Mouse (Mus musculus): ENCODE measurements at regions not wholly inside any gene's neighbourhood (a gene's known extent, or its start where the extent isn't known, plus 50 kb on each side); places are given as distances from the start of the nearest gene placed in this dataset.

DNA sequence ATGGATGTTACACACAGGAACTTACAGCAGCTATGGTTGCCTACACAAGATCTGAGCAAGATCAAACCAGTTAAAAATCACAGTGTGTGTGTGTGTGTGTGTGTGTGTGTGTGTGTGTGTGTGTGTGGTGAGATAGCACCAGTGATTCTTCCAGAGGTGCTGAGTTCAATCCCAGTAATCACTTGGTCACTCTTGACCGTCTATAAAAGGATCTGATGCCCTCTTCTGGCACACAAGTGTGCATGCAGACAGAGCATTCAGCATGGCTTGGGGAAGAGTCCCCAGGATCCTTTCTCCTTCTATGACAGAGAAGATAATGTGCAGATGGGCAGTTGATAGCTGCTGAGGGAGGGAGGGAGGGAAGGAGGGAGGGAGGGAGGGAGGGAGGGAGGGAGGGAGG, 274.4 kb upstream of the Pkn2 start:
- DNase-seq: no peak

DNA sequence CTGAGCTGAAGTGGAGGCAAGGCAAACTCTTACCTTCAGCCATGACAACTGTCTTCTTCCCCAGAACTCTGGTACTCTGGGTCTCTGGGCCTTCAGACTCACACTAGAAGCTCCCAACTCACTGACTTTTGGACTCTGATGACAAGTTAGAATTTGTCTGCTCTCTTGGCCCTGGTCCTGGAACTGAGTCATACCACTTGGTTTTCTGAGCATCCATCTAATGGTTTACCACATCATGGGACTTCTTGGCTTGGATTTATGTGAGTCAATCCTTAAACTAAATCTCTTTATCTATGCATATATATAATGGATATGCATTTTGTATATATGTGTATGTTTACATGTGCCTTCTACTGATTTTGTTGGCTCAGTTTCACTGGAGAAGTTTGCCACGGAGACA, 273.8 kb upstream of the Pkn2 start:
- DNase-seq: no peak

DNA sequence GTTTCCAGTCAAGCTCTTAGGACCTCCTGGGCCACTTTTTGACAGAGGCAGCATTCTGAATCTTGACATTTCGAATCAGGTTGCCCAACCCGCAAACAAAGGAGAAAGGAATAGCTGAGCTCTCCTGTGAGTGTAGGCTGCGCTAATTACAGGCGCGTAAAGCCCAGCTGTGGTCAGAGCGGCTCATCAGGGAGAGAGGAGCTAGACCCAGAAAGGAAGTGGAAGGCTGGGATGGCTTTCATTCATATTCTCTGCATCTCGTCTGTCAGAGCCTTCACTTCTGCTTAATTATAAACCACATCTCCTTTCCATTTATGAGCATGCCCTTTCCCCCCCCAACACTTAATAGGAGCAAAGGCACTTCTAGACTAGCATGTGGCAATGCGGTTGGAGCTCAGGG, 265.7 kb upstream of the Pkn2 start:
- no peak for DNase-seq

DNA sequence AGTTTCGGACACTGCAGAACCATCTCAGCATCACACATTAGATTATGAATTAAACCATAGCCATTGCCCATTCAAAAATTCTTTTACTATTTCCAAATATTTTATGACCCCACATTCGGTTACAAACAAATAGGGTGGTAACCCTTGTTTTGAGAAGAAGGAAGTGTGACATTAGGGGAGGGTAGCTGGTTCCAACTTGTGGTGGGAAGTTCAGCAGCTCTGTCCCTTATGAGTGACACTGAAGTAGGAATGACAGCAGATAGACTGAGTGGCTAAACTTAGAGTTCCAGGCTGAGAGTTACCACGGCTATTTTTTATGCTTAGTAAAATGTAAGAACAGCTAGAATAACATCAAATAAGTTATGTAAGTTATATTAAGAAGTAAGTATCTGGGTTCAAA, 257.1 kb upstream of the Pkn2 start:
- DNase-seq: no peak

DNA sequence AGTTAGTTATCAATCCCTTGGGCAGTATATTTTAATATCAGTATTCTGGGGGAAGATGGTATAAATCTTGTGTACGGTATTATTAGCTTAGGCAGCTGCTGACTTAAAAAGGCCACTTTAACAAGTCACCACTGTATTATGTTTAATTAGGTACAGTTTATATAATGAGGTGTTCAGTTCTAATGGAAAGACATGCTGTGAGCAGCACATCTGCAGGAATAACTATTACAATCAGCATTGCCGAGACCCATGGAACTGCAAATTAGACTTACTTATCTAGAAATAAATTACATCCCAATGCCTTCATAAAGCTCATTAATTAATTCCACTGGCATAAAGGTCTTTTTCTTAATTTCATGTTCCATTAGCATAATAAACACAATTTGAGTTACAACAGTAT, 252.7 kb upstream of the Pkn2 start:
- no peak for DNase-seq

DNA sequence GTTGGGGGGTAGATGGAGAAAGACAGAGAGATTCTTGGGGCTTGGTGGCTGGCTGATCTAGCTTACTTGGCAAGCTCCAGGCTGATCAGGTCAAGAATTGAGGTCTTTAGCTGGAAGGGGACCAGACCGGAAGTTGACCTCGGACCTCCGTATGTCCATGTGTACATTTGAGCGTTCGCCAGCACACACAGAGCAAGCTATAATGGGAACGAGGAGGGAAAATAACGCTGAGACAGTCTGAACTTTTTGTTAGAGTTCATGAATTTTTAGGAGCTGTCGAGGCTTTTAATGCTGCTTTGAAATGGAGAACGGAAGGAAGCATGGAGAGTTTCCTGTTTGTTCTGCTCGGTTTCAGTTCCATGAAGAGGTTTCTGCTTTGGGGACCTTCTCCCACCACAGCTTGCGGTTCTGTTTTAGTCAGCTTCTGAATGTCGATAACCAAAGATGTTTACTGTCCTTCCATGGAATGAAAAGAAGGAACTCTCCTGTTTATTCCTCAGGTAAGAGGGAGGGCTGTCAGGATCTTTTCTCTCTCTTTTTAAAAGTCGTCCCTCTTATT, 226.0 kb upstream of the Pkn2 start:
- DNase-seq: no peak

DNA sequence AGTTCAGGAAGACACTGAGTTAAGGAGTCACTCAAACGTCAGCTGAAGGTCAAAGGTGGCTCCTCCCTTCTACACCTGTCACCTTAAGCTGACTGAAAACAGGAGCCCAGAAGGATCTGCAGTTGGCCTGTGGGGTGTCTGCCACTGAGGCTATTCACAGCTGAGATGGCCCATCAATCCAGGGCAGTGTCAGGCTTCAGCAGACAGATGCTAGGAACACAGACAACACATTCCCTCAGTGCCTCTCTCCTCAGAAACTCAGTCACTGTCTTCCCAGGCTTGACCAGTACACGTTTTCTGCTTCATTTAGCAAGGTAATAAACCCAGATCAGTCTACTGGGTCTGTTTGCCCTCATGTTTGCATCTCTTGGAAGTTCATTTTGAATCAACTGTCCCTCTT, 222.9 kb upstream of the Pkn2 start:
- no peak for DNase-seq

DNA sequence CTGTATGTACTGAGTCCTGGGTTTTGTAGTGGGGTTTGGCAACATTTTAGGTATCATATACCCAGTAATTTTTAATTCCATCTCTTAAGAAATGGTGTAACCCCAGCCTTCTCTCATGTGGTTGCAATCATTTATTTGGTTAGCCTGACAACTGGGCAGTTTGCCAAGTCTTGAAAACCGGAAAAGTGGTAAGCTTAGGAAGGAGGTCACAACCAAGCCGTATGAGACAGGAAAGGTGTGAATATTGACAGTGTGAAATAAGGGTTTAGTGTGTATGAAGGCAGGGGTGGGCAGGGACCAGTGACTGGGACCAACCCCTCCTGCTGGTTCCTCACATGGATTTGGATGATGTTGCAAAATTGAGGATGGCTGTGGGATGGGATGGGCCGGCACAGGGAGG, 221.5 kb upstream of the Pkn2 start:
- DNase-seq: peak; percentile 35 to 70

DNA sequence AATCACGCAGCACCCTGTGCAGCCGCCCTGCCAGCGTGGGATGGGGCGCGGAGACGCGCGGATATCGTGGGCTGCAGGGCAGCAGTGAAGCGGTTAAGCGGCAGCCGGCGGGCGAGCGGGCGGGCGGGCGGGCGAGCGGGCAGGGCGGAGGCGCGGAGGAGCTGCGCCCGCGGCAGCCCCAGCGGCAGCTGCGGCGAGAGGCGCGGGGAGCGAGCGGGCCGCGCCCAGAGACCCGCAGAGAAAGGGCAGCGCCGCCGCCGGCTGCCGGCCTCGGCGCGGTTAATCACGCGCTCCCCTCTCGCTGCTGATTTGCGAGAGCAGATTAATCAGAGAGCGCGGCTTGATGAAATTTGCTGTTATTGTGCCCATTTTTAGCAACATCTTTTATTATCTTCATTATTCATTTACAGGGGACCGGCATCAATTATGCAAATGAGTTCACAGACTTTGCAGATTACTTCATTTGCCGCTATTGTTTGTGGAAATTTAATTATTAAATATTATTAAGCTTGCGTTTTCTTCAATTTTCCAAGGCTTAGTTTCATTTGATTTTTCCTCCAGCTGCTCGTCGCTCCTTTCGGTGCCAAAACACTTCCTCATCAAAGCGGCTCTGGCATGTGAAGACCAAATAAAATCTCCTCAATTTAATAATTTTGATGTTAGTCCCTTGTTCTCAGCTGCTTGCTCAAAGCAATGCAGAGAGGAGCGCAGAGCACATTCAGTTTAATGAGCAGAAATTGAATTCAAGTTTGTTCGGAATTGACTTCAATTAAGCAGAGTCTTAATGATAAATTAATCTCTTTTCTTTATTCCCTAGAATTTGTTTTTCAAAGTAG, 219.2 kb upstream of the Pkn2 start:
- DNase-seq: no peak

DNA sequence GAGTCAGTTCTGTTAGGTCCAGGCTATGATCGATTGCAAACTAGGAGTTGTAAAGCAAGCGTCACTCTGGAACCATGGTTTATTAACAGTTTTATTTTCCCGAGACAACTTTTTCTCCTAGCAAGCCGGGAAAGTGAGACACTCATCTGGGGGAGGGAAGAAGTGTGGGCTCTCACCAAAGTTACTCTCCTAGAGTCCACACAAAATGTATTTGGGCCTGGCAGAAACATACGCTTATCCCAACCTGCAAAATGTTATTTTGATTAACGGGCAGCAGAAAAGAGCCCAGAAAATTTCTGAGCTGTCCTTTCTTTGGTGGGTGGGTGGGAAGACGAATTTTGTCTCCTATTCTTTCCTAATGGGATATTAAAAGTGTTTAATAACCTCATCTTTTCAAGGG, 218.4 kb upstream of the Pkn2 start:
- DNase-seq: no peak

DNA sequence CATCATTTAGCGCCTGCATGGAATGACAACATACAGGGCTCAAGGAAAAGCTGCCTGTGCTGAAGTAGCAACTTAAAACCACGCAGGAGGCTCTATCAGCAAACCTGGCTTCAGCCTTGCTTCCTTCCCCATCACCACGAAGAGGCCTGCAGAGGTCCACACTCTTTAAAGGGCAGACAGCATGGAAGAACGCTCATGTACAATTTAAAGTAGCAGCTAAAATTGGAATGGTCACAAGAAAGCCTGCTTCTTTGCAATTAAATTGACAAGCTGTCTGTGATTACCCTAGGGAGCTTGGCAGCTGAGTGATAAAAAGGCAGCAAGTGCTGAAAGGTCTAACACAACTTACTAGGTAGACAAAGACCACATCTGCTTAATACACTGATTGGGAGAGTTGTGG, 210.4 kb upstream of the Pkn2 start:
- no peak for DNase-seq

DNA sequence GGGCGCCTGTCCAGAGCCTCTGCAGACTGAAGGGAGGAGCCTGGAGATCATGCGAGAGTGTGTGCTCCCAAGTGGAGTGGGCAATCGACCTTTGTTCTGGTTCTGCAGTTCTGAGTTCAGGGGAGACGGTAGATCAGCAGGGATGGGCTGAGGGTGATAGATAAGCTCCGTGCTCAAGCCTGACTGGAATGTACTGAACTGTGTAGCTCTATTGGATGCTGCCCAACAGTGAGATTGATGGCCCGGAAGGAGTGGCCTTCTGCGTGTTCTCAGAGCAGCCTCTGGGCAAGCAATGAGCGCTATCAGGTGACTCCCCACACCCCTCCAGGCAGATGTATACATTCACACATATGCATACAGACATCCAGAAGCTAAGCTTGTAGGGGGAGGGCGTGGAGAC, 209.1 kb upstream of the Pkn2 start:
- DNase-seq: peak in 1 of 2 experiments; percentile 7

DNA sequence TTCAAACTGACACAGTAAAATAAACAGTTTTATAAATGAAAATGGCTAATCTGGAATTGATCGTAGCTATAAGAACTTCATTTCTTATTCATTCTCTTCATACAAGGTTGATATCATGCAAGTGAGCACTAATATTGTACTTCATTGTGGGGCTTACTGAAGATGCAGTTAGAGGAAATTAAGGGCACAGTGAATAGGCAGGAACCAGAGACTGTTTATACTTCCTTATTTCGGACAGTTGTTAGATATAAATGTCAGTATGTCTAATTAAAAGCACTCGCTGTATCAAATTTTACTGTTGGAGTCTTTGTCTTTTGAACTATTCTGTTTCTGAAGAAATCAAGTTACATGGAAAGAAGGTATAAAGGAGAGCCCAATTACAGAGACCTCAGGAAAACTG, 208.5 kb upstream of the Pkn2 start:
- no peak for DNase-seq

DNA sequence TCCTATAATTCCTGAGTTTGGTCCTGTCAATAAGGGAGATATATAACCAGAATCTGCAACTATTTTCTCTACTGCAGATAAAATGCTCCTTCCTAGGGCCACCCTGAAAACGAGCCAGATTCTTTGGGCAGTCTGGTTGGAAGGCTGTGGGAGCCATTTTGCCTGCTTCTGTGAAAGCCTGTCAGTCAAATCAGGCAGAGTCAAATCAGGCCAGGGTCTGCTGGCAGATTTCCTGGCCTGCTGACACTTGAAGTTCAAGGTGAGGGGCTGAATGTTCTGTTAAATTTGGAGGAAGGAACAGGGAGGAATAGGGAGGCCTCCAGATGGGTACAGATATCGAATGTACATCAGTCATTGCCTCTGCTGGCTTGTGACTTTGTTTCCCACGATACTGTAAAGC, 206.0 kb upstream of the Pkn2 start:
- no peak for DNase-seq

DNA sequence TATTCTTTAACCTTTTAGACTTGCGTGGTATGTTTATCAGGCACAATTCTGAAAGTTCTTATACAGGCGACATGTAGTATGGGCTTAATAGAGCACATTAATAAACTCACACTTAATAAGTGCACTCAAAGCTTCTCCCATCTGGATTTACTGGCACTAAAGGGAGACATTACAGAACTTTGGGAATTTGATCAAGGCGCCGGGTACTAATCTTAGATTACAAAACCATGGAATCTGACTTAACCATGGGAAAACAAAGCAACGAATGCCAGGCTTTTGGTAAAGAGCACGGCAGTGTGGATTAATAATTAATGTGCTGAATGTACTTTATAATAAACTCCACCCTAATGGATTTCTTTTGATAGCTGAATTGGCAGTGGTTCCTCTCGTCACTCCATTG, 196.5 kb upstream of the Pkn2 start:
- peak in 1 of 2 experiments; percentile 24 for DNase-seq

DNA sequence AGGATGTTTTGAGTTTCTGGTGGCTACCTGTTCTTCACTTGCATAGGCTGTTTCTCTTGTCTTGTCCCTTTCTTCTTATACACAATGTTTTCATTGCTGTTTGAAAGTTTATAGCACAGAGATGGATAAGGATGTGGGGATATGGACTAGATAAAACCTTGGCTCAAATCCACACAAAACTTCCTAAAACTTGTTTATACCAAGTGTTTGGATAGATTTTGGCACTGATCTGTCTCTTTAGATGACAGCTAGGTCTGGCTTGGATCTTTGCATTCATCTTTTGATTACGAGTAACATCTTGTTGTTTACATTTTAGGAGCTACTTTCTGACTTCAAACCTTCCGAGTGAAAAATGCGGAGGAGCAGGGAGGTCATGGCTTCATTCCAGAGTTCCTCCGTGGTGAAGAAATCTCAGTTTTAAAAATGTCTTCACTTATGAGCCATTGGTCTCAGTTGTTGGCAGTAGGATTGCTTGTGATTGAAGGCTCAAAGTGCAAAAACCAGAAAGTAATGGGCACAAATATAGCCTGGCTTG, 190.1 kb upstream of the Pkn2 start:
- peak; percentile 15 to 36 for DNase-seq

DNA sequence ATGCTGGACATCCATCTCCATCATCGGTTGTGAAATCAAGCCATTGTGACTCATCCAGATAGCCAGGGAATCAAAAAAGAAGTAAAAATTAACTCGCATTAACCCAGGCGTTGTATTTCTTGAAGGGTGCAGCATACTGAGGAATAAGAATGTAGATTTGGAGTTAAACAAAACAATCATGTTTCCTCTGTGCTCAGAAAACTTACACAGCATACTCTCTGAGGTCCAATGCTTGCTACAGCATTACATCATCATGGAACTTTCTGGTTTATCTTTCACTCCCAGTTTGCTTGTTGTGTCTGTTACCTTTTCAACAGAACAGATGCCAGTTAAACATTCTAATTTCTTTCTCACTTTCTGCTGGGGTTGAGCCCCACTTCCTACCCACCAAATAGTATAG, 173.1 kb upstream of the Pkn2 start:
- no peak for DNase-seq

DNA sequence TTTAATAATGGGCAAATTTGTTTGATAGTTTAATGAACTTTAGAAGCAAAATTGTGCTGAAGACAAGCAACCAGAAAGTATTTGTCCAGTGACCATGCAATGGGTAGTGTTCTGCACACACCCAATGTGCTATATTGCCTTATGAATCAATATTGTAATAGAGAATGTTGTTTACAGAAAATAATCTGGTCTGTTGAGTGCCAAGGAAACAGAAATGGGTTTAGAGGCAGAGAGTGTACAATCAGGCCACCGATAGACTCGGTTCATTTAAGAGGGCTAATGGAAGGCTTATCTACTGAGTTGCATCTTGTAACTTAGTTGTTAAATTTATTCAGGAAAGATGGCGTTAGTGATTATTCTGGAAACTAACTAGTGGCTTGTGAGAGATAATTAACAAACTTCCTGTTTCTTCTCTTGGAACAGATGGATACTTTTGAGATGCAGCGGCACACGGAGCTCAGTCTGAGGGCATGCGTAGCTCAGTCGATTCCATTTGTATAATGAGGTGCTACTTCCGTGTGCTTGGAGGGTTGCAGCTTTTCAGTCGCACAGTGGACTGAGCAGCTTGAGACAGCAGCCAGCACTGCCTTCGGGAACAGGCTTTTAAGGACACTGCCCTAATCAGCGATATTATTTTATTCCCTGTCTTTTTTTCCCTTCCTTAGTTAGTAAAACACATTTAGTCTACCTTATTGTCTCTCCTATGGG, 171.6 kb upstream of the Pkn2 start:
- DNase-seq: peak; percentile 16 to 24

DNA sequence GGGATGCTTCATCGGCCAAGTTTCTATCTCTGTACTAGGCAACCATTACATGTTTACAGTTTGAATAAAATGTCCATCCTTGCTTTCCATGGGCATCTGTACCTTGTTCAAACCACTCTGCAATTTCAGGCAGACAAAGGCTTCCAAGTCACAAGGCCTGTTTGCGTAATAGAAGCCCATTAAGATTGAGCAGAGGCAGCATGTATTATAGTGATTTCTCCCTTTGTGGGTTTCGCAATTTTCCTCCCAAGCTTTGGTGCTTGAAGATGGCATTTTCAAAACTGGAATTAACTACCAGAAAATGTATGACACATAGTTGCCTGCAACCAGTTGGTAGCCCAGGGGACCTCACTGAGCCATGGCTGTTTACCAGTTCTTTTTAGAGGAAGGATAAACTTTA, 158.9 kb upstream of the Pkn2 start:
- DNase-seq: peak; percentile 9 to 44

DNA sequence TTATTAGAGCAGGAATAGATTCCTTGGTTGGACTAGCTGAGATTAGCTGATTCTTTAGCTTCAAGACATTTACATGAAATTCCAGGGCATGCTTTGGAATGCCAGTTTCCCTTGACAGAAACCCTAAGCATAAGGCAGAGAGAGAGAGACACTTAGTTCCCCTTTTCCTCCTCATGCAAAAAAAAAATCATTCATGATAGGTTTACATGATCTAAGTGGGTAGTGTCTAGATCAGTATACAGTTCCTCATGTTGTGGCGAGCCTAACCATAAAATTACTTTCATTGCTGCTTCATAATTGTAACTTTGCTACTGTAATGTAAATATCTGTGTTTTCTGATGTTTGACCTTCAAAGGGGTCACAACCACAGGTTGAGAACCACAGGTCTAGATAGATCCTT, 154.3 kb upstream of the Pkn2 start:
- DNase-seq: no peak

DNA sequence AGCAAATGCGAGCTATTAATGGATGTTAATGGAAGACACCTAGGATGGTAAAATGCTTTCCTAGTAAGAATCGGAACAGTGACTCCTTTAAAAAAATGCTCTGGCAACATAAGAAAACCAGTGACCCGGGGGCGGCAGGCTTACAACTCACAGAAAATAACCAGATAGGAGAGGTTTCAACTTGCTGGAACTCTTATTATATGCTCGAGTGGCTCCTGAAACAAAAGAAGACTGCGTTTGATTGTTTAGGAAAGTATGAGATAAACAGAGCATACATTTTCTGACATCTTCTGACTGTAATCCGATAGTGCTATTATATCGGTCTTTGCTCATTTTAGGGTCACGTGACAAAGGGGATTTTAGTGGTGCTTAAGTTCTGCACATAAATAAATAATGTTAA, 152.8 kb upstream of the Pkn2 start:
- DNase-seq: no peak

DNA sequence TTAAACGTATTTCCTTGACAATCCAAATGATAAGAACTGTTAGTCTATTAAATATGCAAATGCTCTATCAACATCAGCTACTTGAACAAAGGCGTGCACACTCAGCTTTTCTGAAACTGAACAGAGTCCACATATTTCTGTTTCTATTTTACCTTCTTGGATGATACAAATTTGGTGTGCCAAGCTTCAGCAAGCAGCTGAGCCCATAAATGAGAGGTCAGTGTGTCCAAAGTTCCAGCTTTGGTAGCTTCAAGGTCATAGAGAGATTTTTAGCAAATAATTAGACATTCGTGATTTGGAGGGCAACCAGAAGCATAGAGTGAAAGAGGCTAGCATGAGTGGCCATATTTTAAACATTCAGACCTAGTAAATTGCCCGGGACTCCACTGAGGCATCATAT, 140.7 kb upstream of the Pkn2 start:
- no peak for DNase-seq

DNA sequence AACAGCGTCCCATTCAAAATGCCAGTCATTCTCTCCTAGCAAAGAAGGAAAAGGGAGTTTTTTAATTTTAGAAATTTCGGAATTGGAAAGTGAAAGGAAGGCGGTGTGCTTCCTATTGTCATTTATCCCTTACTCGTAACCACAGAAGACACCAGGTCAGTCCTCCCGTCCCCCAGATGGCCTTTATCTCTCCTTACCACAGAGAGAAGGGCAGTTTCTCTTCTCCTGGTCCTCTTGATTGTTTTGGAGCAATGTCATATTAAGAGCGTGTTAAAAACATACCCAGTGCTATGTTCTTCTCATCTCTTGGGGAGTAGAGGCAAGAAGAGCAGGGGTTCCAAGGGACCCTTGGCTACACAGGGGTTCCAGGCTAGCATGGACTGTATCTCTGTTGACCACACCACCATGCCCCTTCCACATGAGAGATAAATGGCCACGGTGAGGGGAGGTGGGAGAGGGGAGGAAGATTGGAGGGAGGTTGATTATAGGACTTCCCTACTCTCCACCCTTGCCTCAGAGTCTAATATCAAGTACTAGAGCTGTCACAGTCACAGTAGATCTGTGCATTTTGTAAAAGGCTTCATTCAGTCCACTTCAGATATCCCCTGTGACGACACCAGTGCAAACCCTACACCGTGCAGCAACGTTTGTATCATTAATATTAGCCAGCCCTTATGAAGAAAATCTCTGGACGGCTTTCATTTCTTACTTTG, 139.5 kb upstream of the Pkn2 start:
- DNase-seq: no peak
